9 mouse cellular contexts compared by ENCODE assay signal in genomic region chr14:44988456-44989016, GRCm38 (mm10). TPM values are rescaled to one million over a fixed set of nuclear protein-coding genes. Genes with fewer than 3 reads are reported as not detected.
DNase-seq lines count a peak whose midpoint lies in the region; ATAC-seq and TF ChIP-seq lines count a peak whose summit lies in the region.
"Had no signal": no experiment of that assay in that cellular context is flagged by ENCODE, and none has a peak within 500 bp of the region (broad histone marks: within the 10 kb centered on the region; RNA-seq: fewer than 3 reads in every experiment).

No protein-coding gene starts in this region.

- H3K4me1 ChIP-seq in cerebellum, adult 2 months (ENCODE audit: control insufficient read depth, insufficient read depth, low read length): peaks cover 7% of the 10 kb centered on the region; the same call in 1 of the 2 replicates
- peaks cover 16% of the 10 kb centered on the region for H3K4me1 ChIP-seq in heart, embryonic 10.5 days
- H3K4me1 ChIP-seq in limb, embryonic 10.5 days: peaks cover 16% of the 10 kb centered on the region
- H3K4me1 ChIP-seq in stomach, embryonic 14.5 days (ENCODE audit: control insufficient read depth, insufficient read depth, low read length): peaks cover 9% of the 10 kb centered on the region; the same call in 1 of the 2 replicates

- peak overlapping the region; percentile 36 for H3K4me3 ChIP-seq in cerebellum, adult 2 months (replicated peaks; ENCODE audit: insufficient read depth, low read depth, low read length)
- peak overlapping the region; percentile 61 for H3K4me3 ChIP-seq in heart, embryonic 10.5 days
- H3K4me3 ChIP-seq in limb, embryonic 10.5 days: peak overlapping the region; percentile 57
- peak overlapping the region; percentile 46 for H3K4me3 ChIP-seq in stomach, embryonic 14.5 days (ENCODE audit: low read depth, low read length)

- TF ChIP-seq POLR2A in cerebellum, adult 2 months (IDR thresholded peaks at IDR 0.05; ENCODE audit: borderline replicate concordance, insufficient read depth, low read length): no peak

- no peak for DNase-seq in cerebellum, adult 2 months
- DNase-seq in cerebellum, adult 9-10 months: no peak
- peak; percentile 35 for DNase-seq in ZHBTc4 (ENCODE audit: low read depth, low spot score)
- DNase-seq in heart, embryonic 10.5 days (ENCODE audit: low spot score): no peak
- DNase-seq in limb, embryonic 10.5 days (ENCODE audit: low spot score): no peak
- peak; percentile 36 for DNase-seq in mesoderm, embryonic 11.5 days (ENCODE audit: low read depth, low spot score)
- DNase-seq in frontal cortex, adult 2 months (ENCODE audit: extremely low spot score in 1 of 2, low spot score in 1 of 2): no peak

- H3K27me3 ChIP-seq in cerebellum, adult 2 months (ENCODE audit: control insufficient read depth, insufficient read depth, low read length): no peaks in the 10 kb centered on the region
- peaks cover 39% of the 10 kb centered on the region for H3K27me3 ChIP-seq in heart, embryonic 10.5 days (ENCODE audit: insufficient read depth, poor library complexity, severe bottlenecking)
- H3K27me3 ChIP-seq in limb, embryonic 10.5 days (ENCODE audit: low read depth, poor library complexity, severe bottlenecking): peaks cover 38% of the 10 kb centered on the region
- 0 out of 2 replicates have a peak, but pooled peaks cover 7% of the 10 kb centered on the region for H3K27me3 ChIP-seq in stomach, embryonic 14.5 days (ENCODE audit: control insufficient read depth, insufficient read depth, low read length)
- H3K27me3 ChIP-seq: CH12.LX had no signal

- no peaks in the 10 kb centered on the region for H3K36me3 ChIP-seq in heart, embryonic 10.5 days
- no peaks in the 10 kb centered on the region for H3K36me3 ChIP-seq in limb, embryonic 10.5 days
- H3K36me3 ChIP-seq in stomach, embryonic 14.5 days (ENCODE audit: control insufficient read depth, insufficient read depth, low read length): no peaks in the 10 kb centered on the region

- H3K9ac ChIP-seq in stomach, embryonic 14.5 days (replicated peaks; ENCODE audit: low read depth, low read length): peak overlapping the region; percentile 42

- peak; percentile 64 for ATAC-seq in stomach, embryonic 14.5 days (ENCODE audit: insufficient number of reproducible peaks, insufficient read depth, low FRiP score, low read depth)

- 4% methylated on average over 14 of the region's 14 CpGs for WGBS in cerebellum, adult 2 months
- WGBS in heart, embryonic 10.5 days: 3% methylated on average over 14 of the region's 14 CpGs
- 5% methylated on average over 14 of the region's 14 CpGs for WGBS in limb, embryonic 10.5 days
- 2% methylated on average over 14 of the region's 14 CpGs for WGBS in stomach, embryonic 14.5 days

- TF ChIP-seq CTCF in cerebellum, adult 2 months (IDR thresholded peaks at IDR 0.05; ENCODE audit: borderline replicate concordance, insufficient read depth, low read depth, low read length): no peak

- no peak overlapping the region for H3K27ac ChIP-seq in cerebellum, adult 2 months (ENCODE audit: insufficient read depth, low read length)
- H3K27ac ChIP-seq in heart, embryonic 10.5 days: peak overlapping the region; percentile 4; the same call in 1 of the 2 replicates
- H3K27ac ChIP-seq in limb, embryonic 10.5 days: no peak overlapping the region
- no peak overlapping the region; the same call in 1 of the 2 replicates for H3K27ac ChIP-seq in stomach, embryonic 14.5 days (ENCODE audit: low read length)

- H3K4me2 ChIP-seq in stomach, embryonic 14.5 days (replicated peaks; ENCODE audit: low read depth, low read length): peak overlapping the region; percentile 83

- no peaks in the 10 kb centered on the region for H3K9me3 ChIP-seq in heart, embryonic 10.5 days
- no peaks in the 10 kb centered on the region for H3K9me3 ChIP-seq in limb, embryonic 10.5 days (replicated peaks)
- H3K9me3 ChIP-seq in stomach, embryonic 14.5 days (ENCODE audit: control insufficient read depth, low read depth, low read length): no peaks in the 10 kb centered on the region

RNA-seq across cellular contexts. Expression of gene Ptger2, which starts 0.5 kb away (rescaled TPM):
- 0.32 and 0.33 TPM in 2 replicates for polyA plus RNA-seq in cerebellum, adult 2 months (2012; rRNA removed)
- polyA plus RNA-seq in heart, embryonic 10.5 days (2016; fragmentation: Nextera tagmentation; extraction: Ambion mirVana): 0.05 TPM in 1 of 2 replicates, not detected in the other
- 0.10 TPM in 1 of 2 replicates, not detected in the other for polyA plus RNA-seq in limb, embryonic 10.5 days (2016; fragmentation: Nextera tagmentation; extraction: Ambion mirVana)
- polyA plus RNA-seq in stomach, embryonic 14.5 days (2014; fragmentation: Nextera tagmentation; extraction: Ambion mirVana): 2.2 and 3.3 TPM in 2 replicates
- polyA plus RNA-seq in frontal cortex, adult 2 months (2012; rRNA removed): 0.42 and 0.55 TPM in 2 replicates

Comparison
In these comparisons a context has a peak if more than half of its experiments do, and no peak if none do; other contexts are left out.
1. DNase-seq: peak in ZHBTc4 (single experiment) and mesoderm, embryonic 11.5 days (single experiment); none in cerebellum, adult 2 months (0 of 2), cerebellum, adult 9-10 months (single experiment), heart, embryonic 10.5 days (single experiment), limb, embryonic 10.5 days (single experiment) and frontal cortex, adult 2 months (0 of 2).
2. Peak in every context shown above with its lines, with median percentiles within 50 percentile points of each other: H3K4me3 ChIP-seq.